Mouse (Mus musculus) liver, adult 10 weeks (tissue): Measurements from ENCODE around the gene Hspa1b. TPM values are rescaled to one million over a fixed set of nuclear protein-coding genes. Genes with fewer than 3 reads are reported as not detected.

Experiments used
- polyA plus RNA-seq: library from polyadenylated mRNA; stranded (reverse); fragments of 350-450 nt; fragmentation: Illumina TruSeq; extraction: RNeasy Lipid Tissue Mini Kit (QIAGEN cat#74804); gene quantifications from one replicate; pipeline ENCODE4 v1.2.3, GENCODE M21; 2014; ENCODE audit warnings: low read depth, low replicate concordance

Hspa1b gene
- polyA plus RNA-seq = 1.3 TPM

GRCm38 (mm10) chr17:34959130-34959778 is at the start of gene Hspa1b:
TSS of gene Hspa1b (minus strand) at chr17:34959238.

GRCm38 (mm10) chr17:35000717-35001451 is 41.8 kb upstream of the Hspa1b start, which contains the start of gene Vars:
TSS of gene Vars (plus strand) at chr17:35000987.

GRCm38 (mm10) chr17:34981690-34982180 is 22.7 kb upstream of the Hspa1b start, which contains the start of gene Lsm2:
TSS of gene Lsm2 (plus strand) at chr17:34981862.

GRCm38 (mm10) chr17:34972069-34972749 is 13.2 kb upstream of the Hspa1b start, which contains the start of the genes Hspa1a and Hspa1l:
TSS of gene Hspa1a (minus strand) at chr17:34972156.
TSS of gene Hspa1l (plus strand) at chr17:34972703.

GRCm38 (mm10) chr17:34969822-34970221 is 10.8 kb upstream of the Hspa1b start, which contains the start of gene Gm20481:
TSS of gene Gm20481 (plus strand) at chr17:34969912.

GRCm38 (mm10) chr17:34931061-34931734 is 27.8 kb downstream of the Hspa1b start, which contains the start of gene Neu1:
TSS of gene Neu1 (plus strand) at chr17:34931253.

GRCm38 (mm10) chr17:34913930-34914665 is 44.9 kb downstream of the Hspa1b start, which contains the start of gene Slc44a4:
TSS of gene Slc44a4 (plus strand) at chr17:34914466.

Other genes with a start within 250 kb of the Hspa1b start
- 80.2 TPM for gene C4b, start 215.4 kb downstream of the Hspa1b start, polyA plus RNA-seq
- gene Cyp21a1, start 154.7 kb downstream of the Hspa1b start, polyA plus RNA-seq = not detected
- gene Stk19, start 122.3 kb downstream of the Hspa1b start, polyA plus RNA-seq = 3.5 TPM
- 3.6 TPM for gene Dxo, start 122.2 kb downstream of the Hspa1b start, polyA plus RNA-seq
- 3.2 TPM for gene Skiv2l, start 109.0 kb downstream of the Hspa1b start, polyA plus RNA-seq
- 1.5 TPM for gene Nelfe, start 108.8 kb downstream of the Hspa1b start, polyA plus RNA-seq
- gene Cfb, start 96.7 kb downstream of the Hspa1b start, polyA plus RNA-seq = 281 TPM
- 0.69 TPM for gene Zbtb12, start 79.8 kb downstream of the Hspa1b start, polyA plus RNA-seq
- gene Gm20547, start 77.2 kb downstream of the Hspa1b start, polyA plus RNA-seq = 33.6 TPM
- gene C2, start 61.0 kb downstream of the Hspa1b start, polyA plus RNA-seq = 24.6 TPM
- gene Ehmt2, start 60.8 kb downstream of the Hspa1b start, polyA plus RNA-seq = 7.4 TPM
- not detected for gene Slc44a4, start 44.8 kb downstream of the Hspa1b start, polyA plus RNA-seq
- gene Neu1, start 28.0 kb downstream of the Hspa1b start, polyA plus RNA-seq = 3.7 TPM
- not detected for gene Gm20481, start 10.7 kb upstream of the Hspa1b start, polyA plus RNA-seq
- gene Hspa1a, start 12.9 kb upstream of the Hspa1b start, polyA plus RNA-seq = not detected
- gene Hspa1l, start 13.5 kb upstream of the Hspa1b start, polyA plus RNA-seq = not detected
- 12.7 TPM for gene Lsm2, start 22.6 kb upstream of the Hspa1b start, polyA plus RNA-seq
- 1.2 TPM for gene Vars, start 41.7 kb upstream of the Hspa1b start, polyA plus RNA-seq
- not detected for gene Vwa7, start 57.3 kb upstream of the Hspa1b start, polyA plus RNA-seq
- gene Sapcd1, start 68.8 kb upstream of the Hspa1b start, polyA plus RNA-seq = not detected
- gene Msh5, start 87.5 kb upstream of the Hspa1b start, polyA plus RNA-seq = 1.1 TPM
- gene Clic1, start 90.7 kb upstream of the Hspa1b start, polyA plus RNA-seq = 5.7 TPM
- not detected for gene Ddah2, start 99.8 kb upstream of the Hspa1b start, polyA plus RNA-seq
- gene Ly6g6c, start 106.2 kb upstream of the Hspa1b start, polyA plus RNA-seq = not detected
- not detected for gene Mpig6b, start 106.9 kb upstream of the Hspa1b start, polyA plus RNA-seq
- not detected for gene Ly6g6e, start 117.7 kb upstream of the Hspa1b start, polyA plus RNA-seq
- gene Ly6g6d, start 118.8 kb upstream of the Hspa1b start, polyA plus RNA-seq = not detected
- gene Ly6g6f, start 126.4 kb upstream of the Hspa1b start, polyA plus RNA-seq = not detected
- 4.4 TPM for gene Abhd16a, start 130.0 kb upstream of the Hspa1b start, polyA plus RNA-seq
- not detected for gene Ly6g5c, start 149.0 kb upstream of the Hspa1b start, polyA plus RNA-seq
- not detected for gene Ly6g5b, start 156.2 kb upstream of the Hspa1b start, polyA plus RNA-seq
- 1.4 TPM for gene Gpank1, start 162.2 kb upstream of the Hspa1b start, polyA plus RNA-seq
- 97.4 TPM for gene Csnk2b, start 162.8 kb upstream of the Hspa1b start, polyA plus RNA-seq
- 1.3 TPM for gene D17H6S53E, start 167.1 kb upstream of the Hspa1b start, polyA plus RNA-seq
- gene Apom, start 172.8 kb upstream of the Hspa1b start, polyA plus RNA-seq = 85.5 TPM
- 5.2 TPM for gene Bag6, start 175.9 kb upstream of the Hspa1b start, polyA plus RNA-seq
- 3.7 TPM for gene Prrc2a, start 205.7 kb upstream of the Hspa1b start, polyA plus RNA-seq
- gene Aif1, start 216.8 kb upstream of the Hspa1b start, polyA plus RNA-seq = 7.5 TPM
- not detected for gene Lst1, start 229.2 kb upstream of the Hspa1b start, polyA plus RNA-seq
- not detected for gene Ltb, start 235.2 kb upstream of the Hspa1b start, polyA plus RNA-seq
- gene Tnf, start 242.8 kb upstream of the Hspa1b start, polyA plus RNA-seq = 0.26 TPM
- gene Lta, start 246.1 kb upstream of the Hspa1b start, polyA plus RNA-seq = not detected